Mouse (Mus musculus): Measurements from ENCODE around the gene Cbfa2t3. TPM values are rescaled to one million over a fixed set of nuclear protein-coding genes. Genes with fewer than 3 reads are reported as not detected.

Cbfa2t3 gene
- 10 to 100 TPM; 27.2 to 29.7 TPM for total RNA-seq (2021)
- long read RNA-seq, experiment 1, partial matches to known transcripts, result 5 of 26 reads
- long read RNA-seq, experiment 1, other reads (novel, unspliced or antisense), result 15 of 26 reads
- long read RNA-seq, experiment 2, transcript Cbfa2t3-202 (12 exons, 2,867 nt), result major isoform, 6 of 27 reads
- long read RNA-seq, experiment 2, transcript Cbfa2t3-201 (11 exons, 3,161 nt), result minor isoform, 5 of 27 reads
- long read RNA-seq, experiment 2, partial matches to known transcripts, result 10 of 27 reads
- long read RNA-seq, experiment 2, other reads (novel, unspliced or antisense), result 6 of 27 reads

DNA sequence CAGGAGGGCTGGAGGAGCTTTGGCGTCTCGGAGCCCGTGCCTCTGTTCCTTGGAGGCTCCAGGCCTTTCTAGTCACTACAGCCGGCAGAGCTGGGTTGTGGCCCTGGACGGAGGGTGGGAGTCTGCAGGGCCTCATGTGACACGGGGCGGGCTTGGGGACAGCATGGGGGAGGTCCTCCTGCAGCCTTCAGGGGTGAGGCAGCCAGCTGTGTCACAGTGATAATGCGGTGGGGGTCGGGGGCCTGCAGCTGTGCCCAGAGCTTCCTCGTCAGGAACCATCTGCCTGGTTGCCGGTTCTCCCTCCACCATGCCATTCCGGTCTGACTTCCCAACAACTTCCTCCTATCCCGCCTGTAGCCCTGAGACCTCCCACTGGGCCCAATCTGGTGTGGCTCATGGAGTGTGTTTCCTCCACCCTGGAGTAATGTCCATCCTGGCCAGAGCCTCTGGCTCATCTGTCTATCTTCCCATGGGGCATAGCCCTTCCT is at the start of gene Cbfa2t3:
Gene Cbfa2t3 (minus strand): TSS at position 105 of the 488 bp plus-strand sequence.
- no peak for DNase-seq (ENCODE audit: low spot score in 2 of 2)

DNA sequence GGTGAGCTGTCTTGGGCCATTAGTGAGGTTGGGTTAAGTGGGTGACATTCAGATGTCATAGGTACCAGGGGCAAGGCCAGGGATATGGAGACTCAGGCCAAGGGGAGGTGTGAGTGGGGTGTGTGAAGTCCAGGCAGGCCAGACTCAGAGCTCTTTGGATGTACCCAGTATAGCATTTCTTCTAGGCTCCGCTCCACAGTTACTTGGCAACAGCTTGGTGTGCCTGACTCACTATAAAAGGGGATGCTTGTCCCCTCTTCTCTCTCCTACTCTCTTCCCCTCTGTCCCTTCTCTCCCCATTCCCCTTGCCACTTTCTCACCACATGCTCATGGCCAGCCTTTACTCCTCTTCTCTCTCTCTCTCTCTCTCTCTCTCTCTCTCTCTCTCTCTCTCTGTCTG is 48.9 kb upstream of the Cbfa2t3 start:
- intact Hi-C loops (cut with DNase I), result no loop called here
- no peak for DNase-seq (ENCODE audit: low spot score in 2 of 2)

More for the DNA sequence above, at the start of gene Cbfa2t3:
- intact Hi-C loops (cut with DNase I), result no loop called here

DNA sequence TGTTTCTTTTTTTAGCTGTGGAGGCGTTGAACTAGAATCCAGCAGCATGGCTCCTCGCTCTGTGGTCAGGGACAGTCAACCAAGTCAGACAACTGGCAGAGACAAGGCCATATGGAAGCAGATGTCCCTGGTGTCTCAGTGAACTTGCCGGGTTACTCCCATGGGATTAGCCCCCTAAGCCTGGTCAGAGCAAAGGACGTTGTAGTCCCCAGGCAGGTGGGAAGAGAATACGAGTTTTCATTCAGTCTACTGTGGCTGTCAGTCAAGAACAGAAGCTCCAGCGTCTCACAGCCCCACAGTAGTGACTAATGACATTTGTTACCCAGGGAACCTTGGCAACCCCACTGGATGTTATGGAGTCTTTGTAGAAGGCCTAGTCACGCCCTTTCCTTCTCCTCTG is 47.5 kb upstream of the Cbfa2t3 start:
- DNase-seq (ENCODE audit: low spot score in 2 of 2), result no peak
- intact Hi-C loops (cut with DNase I), result no loop called here

DNA sequence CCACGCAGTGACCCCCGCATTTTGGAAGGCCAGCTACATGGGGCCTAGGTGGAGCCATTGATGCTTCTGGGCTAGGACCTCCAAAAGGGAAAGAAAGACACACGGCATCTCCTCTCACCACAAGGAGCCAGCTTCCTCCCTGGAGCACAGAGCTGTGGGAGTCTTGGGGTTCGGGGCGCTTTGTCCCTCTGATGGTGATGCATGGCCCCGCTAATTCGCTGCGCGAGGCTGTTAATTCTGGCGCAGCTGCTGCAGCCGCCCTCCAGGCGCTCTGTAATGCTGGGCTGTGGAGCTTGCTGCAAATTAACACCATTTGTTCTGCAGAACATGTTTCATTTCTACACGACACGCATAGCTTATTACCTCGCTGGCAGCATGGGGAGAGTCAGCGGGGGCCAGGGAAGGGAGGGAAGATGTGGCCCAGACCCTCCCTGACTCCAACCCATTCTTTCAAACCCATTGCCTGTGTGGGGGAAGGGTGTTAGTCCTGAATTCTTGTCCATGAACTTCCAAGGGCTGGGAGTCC is 46.9 kb upstream of the Cbfa2t3 start:
- DNase-seq (ENCODE audit: low spot score in 2 of 2), result peak in 1 of 2 experiments; percentile 28
- intact Hi-C loops (cut with DNase I), result no loop called here

DNA sequence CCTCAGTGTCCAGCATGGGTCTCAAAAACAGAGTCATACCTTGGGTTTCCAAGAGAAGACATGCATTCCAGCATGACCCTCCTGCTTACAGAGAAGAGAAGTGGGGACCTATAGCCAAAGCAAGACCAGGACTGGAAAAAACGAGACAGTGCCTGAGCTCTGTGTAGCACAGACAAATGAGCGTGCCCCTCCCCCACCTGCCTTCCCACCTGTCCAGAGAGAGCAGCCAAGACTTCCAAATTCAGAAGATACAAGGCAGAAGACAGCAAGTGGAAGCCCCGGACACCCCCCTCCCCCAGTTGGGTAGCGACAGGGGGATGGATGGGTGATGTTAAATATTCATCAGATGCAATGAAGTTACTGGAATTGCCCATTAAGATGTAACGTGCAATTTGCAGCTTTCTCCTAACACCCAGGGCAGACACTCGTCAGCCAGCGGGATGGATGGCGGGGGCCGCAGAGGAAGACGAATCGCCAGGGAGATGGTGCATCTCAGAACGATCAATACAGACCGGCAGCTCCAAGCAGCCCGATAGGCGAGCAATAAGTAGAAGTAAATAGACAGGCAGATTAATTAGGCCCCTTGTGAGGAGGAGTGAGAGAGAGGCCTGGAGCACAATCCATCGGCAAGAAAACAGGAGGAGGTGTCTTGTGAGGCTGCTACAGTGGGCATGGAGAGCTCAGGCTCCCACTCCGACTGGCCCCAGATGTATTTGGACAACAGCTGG is 46.3 kb upstream of the Cbfa2t3 start:
- no peak for DNase-seq (ENCODE audit: low spot score in 2 of 2)
- intact Hi-C loops (cut with DNase I), result no loop called here

DNA sequence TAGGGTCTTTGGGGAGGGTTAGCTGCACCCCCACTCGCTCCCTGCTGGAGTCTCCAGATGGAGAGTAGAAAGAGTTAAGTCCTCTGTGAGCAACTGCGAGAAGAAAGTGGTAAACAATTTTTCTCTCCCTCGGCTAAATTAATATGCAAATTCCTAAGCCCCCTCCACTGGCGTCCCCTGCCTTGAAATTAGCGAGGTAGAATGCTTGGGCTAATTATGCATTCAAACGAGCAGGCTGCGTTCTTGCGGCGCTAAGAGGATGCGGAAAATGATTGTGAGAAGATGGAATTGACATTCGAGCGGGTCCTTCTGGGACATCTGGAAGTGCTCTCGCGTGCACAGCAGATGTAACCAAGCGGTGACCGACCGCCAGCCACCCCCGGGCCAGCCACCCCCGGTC is 43.6 kb upstream of the Cbfa2t3 start:
- no peak for DNase-seq (ENCODE audit: low spot score in 2 of 2)
- intact Hi-C loops (cut with DNase I), result no loop called here

DNA sequence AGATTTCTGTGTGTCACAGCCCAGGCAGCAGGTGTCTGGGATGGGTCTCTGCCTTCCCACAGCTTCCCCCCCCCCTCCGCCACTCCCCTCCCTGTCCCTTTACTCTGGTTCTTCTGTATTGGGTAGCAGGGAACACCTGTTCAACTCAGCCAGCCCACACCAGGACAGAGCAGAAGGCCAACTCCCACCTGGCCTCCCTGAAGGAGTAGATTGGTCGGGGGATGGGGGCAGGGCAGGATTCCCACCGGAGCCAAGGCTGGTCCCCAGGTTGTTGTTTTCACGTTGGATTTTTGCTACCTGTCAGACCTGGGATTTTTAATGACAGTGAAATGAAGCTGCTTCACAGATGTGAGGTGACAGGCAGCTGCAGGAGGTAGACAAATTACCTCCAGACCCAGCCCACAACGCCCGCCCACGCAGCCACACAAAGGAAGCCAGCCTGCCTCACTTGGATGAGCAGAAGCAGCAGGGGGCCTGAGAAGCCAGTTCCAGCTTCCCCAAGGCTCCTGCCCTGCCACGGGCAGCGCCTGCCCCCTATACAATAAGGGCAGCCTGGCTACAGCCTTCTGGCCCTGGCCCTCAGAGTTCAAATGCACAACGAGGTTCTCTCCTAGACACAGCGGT is 40.3 kb upstream of the Cbfa2t3 start:
- intact Hi-C loops (cut with DNase I), result no loop called here
- DNase-seq (ENCODE audit: low spot score in 2 of 2), result peak in 1 of 2 experiments; percentile 48

DNA sequence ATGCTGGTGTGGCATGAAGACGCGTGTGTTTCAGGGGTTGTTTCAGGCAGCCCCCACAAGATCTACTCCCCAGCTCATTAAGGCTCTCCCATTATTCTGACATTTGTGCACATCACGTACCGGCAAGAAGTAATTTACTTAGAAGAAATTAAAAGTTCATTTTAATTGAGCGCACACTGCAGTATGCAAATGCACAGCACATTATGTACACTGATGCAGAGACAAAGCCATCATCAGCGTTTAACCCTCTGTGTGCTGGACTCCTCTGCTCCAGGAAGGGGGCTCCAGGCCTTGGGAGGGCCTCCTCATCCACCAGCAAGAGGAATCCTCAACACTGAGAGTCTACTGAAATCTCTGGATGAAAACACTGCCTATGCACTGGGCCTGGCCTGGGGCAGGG is 39.0 kb upstream of the Cbfa2t3 start:
- intact Hi-C loops (cut with DNase I), result no loop called here
- no peak for DNase-seq (ENCODE audit: low spot score in 2 of 2)

DNA sequence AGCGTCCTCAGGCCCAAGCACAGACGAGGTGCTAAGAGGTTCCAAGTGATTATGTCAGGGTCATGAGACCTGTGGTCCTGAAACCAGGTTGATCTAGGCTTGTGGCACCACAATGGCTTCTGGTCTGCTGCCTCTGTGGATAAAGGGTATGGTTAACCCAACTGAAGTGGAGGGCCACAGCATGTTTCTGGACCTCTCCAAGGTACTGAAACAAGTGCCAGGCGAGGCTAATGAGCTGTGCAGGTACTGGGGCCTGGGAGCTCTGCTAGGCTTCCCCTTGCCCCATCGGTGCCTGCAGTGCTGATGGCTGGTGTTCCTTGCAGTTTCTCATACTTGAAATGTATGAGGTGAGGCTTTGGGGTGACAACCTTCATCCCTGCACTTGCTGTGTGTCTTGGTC is 38.2 kb upstream of the Cbfa2t3 start:
- intact Hi-C loops (cut with DNase I), result no loop called here
- DNase-seq (ENCODE audit: low spot score in 2 of 2), result no peak

DNA sequence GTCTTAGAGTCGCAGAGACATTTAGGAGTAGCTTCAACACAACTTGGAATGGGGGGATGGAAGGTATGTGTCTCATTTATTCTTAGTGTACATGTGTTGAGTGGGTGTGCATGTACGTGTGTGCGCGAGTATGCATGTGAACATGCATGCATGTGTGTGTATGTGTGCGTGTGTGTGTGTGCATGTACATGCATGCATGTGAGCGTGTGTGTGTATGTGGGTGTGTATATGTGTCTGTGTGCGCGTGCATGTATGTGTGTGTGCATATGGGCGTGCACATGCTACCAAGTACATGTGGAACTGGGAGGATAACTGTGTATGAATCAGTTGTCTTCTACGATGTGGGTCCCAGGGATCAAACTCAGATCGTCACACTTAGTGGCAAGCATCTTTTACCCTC is 37.7 kb upstream of the Cbfa2t3 start:
- DNase-seq (ENCODE audit: low spot score in 2 of 2), result no peak
- intact Hi-C loops (cut with DNase I), result no loop called here

DNA sequence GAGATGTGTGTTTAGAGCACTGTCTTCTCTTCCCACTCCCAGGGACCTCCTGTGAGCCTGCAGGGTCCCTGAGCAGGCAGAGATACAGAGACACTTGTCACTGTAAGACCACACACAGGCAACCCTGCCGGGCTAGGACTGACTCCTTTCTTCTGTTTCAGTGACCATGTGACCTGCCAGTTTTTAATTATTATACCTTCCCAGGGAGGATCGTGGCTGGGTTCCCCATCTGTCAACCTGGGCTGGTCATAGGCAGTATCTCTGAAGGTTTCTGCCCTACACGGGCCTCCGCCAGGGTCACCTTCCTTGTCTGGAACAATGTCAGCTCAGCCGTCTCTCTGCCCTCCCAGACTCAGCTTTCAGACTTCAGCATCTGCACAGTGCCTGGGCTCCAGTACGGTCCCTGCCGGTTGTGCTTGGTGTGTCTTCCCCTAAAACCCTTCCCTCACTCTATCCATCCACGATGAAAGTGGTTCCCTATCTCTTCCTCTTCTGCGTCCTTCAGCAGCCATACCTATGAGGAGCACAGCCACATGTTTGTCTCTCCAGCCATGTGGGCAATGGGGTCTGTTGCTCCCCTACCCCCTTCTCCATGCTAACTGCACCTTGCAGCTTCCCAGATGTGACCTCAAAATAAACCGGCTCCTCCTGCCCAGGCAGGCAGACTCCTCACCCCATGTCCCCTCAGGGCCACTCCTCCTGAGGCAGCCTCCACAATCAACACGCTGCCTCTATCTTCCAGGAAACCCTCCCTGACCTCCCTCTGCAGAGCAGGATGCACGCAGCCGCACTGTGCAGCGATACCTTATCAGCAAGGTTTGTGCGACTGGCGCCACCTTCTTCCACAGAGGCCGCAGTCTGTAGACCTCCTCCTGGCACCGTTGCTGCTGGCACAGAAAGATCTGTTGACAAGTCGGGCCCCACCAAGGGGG is 36.9 kb upstream of the Cbfa2t3 start:
- DNase-seq (ENCODE audit: low spot score in 2 of 2), result no peak
- intact Hi-C loops (cut with DNase I), result no loop called here

DNA sequence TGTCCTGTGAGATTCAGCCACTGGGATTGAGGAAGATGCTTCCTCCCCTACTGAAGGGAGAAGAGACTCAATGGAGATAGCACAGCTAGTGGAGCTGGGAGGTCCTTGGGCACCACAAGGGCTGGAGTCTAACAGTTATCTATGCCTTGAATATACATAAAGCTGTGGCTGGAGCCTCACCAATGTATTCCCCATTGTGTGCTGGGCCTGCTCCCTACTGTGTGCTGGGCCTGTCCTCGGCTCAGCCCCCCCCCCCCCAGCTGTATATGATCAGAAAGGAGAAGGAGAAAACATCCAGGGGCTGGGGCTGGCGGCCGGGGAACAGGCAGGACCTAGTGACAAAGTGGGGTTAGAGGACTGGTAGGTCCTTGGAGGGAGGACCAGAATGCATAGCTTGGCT is 36.2 kb upstream of the Cbfa2t3 start:
- DNase-seq (ENCODE audit: low spot score in 2 of 2), result no peak
- intact Hi-C loops (cut with DNase I), result no loop called here

DNA sequence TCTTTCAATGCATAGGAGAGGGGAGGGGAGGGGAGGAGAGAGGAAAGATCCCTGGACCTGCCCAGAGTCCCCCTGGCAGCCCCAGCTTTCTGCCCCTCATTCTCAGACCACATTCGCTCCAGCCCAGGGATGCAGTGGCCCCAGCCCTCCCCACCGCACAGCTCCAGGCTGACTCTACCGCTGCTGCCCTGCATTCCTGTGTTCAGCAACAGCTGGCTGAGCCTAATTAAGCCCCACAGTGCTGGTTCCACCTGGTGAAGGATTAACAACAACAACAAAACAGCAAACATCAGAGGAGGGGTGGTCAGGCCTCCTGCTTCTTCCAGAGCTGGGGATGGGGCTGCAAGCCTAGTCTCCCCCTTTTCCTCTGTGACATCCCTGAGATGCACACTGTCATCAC is 29.7 kb upstream of the Cbfa2t3 start:
- no peak for DNase-seq (ENCODE audit: low spot score in 2 of 2)

DNA sequence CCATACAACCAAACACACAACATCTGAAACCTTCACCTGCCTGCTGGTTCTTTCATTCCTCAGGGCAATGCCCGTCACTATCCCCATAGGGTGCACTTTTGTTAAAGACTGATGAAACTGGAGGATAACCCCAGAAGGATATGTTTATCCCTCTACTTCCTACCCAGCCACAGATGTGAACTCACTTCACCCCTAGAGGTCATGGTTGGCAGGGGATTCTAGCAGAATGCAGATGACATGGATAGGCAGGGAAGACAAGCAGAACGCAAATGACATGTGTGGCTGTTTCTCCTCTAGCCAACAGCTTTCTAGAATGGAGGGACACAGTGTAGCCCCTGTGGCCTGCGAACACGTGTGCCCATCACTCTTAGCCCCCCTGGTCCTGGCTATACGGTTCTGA is 28.5 kb upstream of the Cbfa2t3 start:
- intact Hi-C loops (cut with DNase I), result no loop called here

More for the DNA sequence above, 29.7 kb upstream of the Cbfa2t3 start:
- intact Hi-C loops (cut with DNase I), result no loop called here

DNA sequence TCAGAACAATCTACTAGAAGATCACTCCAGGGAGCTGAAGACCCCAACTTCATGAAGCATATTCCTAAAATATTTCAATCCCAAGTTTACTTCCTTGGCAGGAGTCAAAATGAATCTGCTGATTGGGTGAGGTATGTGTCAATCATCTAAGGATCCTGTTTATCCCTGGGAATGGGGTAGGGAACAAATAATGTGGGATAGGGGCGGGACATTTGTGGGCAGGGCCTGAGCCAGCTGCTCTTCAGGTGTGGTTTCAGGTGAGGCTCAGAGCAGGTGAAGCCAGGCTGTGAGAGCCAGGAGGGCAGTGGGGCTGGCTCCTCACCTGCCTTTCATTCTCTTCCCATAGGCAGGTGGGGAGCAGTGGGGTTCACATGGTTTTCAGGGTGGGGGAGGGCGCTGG is 27.9 kb upstream of the Cbfa2t3 start:
- intact Hi-C loops (cut with DNase I), result no loop called here
- DNase-seq (ENCODE audit: low spot score in 2 of 2), result no peak

More for the DNA sequence above, 28.5 kb upstream of the Cbfa2t3 start:
- no peak for DNase-seq (ENCODE audit: low spot score in 2 of 2)

DNA sequence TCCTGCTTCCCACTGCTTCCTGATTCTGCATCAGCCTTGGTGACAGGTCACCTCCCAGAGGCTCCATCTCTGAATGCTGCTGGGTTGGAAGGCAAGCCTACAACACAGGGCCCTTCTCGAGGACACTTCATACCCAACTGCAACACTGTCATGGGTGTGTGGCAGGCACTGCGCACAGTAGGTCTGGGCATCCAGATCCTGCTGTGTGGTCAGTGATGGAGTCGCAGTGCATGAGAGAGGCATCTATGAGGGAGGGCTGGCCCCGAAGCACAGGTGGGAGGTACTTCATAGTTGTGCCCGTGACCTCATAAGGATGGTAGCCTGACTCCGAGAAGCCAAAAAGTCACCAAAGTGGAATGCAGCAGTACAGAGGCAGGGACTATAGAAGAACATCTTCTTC is 26.3 kb upstream of the Cbfa2t3 start:
- DNase-seq (ENCODE audit: low spot score in 2 of 2), result no peak
- intact Hi-C loops (cut with DNase I), result no loop called here

DNA sequence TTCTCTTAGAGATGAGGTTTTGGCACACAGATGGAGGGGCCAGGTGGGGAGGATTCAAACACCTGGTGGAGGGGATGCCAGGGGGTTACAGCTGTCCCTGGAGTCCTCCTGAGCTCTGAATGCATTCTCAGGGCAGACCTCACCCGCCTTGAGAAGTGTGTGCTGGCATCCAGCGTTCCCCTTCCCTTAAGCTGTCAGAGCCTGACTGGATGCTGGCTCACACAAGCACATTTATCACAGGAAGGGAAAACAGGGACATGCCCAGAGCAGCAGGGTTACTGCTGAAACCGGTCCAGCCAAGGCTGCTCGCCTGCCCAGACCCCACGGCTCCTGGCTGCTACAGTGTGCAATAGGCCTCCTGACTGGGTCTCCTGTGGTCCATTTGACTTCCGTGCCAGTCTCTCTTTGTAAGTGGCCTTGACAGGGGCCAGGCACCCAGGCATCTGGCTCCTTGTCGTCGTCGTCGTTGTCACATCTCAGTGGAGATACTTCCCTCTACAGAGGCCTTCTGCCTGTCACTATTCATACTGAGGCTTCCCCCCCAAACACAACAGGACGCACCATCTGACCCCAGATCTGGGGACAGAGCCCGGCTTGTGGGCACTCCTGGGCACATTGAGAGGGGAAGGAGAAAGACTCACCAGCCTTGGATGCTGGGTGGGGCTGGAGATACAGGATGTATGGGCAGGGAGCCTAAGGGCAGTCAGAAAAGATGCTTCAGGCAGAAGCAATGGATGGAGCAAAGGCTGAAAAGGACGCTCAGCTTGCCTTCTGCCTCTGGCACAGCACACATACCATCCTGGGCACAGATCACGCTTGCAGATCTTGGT is 22.1 kb upstream of the Cbfa2t3 start:
- intact Hi-C loops (cut with DNase I), result no loop called here
- DNase-seq (ENCODE audit: low spot score in 2 of 2), result no peak

DNA sequence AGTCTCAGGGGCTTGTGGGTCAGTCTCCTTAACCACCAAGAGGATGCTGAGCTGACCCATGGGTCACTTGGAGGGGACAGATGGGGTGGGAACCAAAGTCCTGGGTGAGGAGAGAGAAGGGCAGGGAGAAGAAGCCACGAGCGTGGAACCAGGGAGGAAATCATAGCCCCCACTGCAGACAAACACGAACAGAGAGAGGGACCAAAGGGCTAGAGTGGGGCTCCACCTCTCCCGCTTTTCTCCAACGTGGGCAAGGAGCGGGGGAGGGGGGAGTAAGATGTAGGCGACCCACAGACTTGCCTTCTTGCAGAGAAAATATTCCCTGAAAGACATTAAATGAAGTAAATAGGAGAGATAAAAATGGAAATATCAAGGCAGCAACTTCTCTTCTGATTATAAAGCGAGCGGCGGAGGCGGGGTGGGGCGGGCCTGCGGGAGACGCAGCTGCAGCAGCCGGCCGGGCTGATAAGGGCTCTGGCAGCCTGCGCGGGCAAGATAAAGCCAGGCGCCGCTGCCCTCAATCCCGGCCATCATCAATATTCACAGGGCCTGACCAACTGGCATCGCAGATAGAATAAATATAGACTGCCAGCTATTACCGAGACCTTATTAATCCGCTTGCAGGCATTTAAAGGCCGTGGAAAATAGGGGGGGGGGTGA is 21.3 kb upstream of the Cbfa2t3 start:
- intact Hi-C loops (cut with DNase I), result no loop called here
- DNase-seq (ENCODE audit: low spot score in 2 of 2), result peak in 1 of 2 experiments; percentile 61
